Mouse (Mus musculus): ENCODE results near the gene Apoc4. TPM values are rescaled to one million over a fixed set of nuclear protein-coding genes. Genes with fewer than 3 reads are reported as not detected.

Gene Apoc4
- total RNA-seq, 2 experiments from 2014 or later = not detected

DNA sequence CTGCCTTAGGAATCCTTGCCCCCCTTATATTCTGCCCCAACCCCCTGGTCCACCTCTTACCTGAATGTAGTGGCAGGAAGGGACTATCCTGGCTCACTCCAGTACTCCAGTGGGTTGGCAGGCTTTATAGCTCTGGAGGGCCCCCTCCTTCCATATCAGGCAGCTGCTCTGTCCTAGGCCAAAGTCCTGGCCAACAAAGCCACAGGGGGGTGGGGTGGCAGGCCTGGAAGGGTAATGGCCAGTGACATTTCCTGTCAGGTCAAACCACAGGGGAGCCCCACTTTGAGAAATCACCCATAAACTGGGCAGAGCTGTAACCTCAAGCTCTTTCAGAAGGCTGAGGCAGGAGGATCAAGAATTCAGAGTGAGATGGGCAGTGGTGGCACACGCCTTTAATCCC, 4.6 kb downstream of the Apoc4 start:
- DNase-seq = no peak

DNA sequence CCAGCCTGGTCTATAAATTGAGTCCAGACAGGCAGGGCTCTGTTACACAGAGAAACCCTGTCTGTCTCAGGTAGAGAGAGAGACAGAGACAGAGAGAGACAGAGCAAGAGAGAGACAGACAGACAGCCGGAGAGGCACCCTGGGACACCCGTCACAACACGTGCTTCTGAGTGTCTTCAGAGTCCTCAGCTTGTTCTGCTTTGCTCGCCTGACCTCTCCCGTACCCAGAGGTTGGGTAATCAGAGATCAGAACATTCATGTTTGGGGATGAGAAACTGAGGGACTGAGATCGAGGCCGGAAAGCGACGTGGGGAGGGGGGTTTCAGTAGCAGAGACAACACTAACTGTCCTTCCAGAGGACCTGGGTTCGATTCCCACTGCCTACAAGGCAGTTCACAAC, 5.5 kb downstream of the Apoc4 start:
- DNase-seq = no peak

- no peak for DNase-seq
Measured at GRCm38 (mm10) chr7:19673083-19673699, 8.1 kb downstream of the Apoc4 start.

- DNase-seq = no peak
Measured at GRCm38 (mm10) chr7:19671511-19671910, 9.8 kb downstream of the Apoc4 start.

DNA sequence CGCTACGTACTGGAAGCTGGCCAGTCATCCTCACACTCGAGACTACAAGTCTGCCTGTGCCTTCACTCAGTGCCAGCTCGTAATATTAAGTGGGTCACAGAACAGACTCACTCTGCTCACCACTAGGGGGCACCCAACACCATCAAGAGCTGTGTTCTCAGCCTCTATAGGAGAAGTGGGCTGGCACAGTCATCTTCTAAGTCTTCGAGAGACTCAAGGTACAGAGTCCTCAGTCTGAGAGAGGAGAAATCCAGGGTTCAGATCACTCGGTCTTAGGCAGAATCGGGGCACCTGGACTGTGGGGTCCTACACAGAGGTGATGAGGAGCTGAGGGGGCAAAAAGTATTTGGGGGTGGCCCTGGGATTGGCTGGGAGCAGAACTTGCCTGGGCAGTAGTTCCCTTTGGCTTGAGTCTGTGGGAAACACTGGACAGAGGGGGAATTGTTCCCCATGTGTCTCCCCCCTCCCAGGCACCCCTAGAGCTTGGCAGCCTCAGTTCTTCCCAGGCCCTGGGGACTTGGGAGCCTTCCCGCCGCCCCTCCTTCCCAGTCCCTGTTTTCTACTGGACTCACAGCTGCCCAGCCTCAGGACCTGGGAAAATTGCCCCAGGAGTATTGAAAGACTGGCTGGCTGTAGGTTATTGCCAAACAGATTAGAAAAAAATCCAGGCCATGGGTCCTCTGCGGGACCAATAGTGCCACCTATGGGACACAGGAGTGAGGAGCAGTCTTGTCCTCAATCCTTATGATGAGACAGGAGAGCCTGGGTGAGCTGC, 12.1 kb downstream of the Apoc4 start:
- peak; percentile 95 for DNase-seq

DNA sequence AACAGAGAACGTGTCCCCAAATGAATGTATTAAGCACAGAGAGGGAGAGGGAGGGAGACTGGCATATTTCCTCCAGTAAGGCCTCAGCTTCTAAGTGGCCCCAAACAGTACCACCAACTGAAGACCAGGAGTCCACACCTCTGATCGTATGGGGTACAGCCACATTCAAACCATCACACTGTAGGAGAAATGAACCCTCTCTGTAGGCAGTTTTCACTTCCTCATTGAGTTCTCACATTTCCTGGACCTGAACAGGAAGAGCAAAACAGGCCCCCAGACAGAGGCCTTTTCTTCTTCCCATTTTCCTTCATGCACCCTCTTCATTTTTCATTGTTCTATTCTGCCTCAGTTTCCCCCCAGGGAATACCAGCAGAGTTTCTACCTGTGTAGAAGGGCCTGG, 13.8 kb downstream of the Apoc4 start:
- no peak for DNase-seq

- DNase-seq = no peak
Measured at GRCm38 (mm10) chr7:19666750-19667149, 14.5 kb downstream of the Apoc4 start.

DNA sequence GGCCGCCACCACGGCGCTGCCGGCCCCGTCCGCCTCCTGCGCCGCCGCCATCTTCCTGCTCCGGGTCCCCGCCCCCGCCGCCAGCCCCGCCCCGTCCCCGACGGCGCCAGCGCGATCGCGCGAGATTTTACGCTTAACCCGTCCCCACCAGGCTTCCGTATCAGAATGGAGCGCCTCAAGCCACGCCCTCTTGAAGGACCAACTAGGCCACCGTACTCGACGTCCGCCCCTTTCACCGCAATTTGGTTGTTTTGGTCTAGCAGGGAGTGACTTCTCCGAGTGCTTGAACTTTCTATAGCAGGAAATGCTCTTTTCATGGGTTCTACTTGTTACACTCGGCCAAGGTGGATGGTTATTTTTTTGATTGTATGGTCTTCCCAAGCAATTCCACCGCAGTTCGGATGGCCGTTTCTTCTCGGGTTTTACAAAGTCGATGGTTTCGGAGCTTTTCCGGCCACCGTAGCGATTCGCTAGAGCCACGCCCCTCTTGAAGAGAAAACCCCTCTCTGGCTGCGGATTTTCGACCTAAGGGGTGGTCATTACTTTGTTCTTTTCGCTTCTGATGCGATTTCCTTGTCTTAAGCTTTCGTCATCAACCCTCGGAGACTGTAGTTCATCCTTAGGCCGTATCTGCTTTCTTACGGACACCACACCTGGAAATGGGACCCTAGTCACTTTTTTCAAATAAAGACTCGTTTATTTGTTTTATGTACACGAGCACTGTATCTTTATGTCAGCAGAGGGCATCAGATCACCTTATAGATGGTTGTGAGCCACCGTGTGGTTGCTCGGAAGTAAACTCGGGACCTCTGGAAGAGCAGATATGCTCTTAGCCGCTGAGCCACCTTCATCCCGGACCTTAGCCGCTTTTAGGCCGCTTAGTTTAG, 16.1 kb downstream of the Apoc4 start, which contains the start of gene Clptm1:
TSS of gene Clptm1 (minus strand) at position 79 of the 887 bp plus-strand sequence.
- peak; percentile 98 to 99 for DNase-seq

DNA sequence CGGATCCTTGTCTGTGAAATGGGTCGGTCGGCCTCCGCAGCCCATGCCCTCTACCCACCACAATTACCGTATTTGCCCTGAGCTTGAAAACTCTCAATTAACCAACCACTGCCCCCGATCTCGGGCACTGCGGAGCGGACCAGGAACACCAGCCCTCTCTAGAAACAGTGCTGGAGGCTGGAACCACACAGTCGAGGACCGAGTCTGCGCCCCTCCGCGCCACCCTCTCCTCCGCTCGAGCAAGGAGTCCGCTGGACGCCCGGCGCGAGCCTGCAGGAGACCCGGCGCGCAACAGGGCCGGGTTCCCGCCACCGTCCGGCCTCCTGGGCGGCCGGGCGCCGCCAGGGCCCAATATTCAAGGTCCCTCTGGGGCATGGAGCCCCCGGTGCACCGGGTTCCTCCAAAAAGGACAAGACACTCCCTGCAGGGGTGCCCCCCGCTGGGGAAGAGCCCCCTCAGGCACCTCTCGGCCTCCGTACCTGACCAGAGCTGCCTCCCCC, 16.8 kb downstream of the Apoc4 start:
- no peak for DNase-seq

- DNase-seq = no peak
Measured at GRCm38 (mm10) chr7:19663940-19664339, 17.3 kb downstream of the Apoc4 start.

DNA sequence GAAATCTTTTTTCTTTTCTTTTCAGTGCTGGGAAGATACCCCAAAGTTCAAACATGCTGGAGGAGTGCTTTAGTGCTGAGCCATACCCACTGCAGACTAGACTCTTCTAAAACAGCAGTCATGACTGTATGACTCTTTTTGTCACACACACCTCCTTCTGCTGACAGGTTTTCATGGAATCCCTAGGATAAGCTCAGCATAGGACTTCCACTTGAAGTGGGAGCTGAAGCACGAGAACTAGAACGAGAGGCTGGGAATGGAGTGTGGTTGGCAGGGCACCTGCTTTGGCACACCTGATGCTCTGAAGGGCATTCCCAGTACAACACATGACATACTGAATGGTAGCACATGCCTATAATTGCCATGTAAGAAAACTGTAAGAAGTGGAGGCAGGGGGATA, 28.7 kb downstream of the Apoc4 start:
- peak; percentile 78 to 84 for DNase-seq

- DNase-seq = no peak
Measured at GRCm38 (mm10) chr7:19651063-19651786, 30.1 kb downstream of the Apoc4 start.

GRCm38 (mm10) chr7:19641223-19641622, 40.1 kb downstream of the Apoc4 start:
- no peak for DNase-seq

- no peak for DNase-seq
Measured at GRCm38 (mm10) chr7:19635074-19635827, 46.0 kb downstream of the Apoc4 start.

- no peak for DNase-seq
Measured at GRCm38 (mm10) chr7:19634591-19634990, 46.7 kb downstream of the Apoc4 start.

- no peak for DNase-seq
Measured at GRCm38 (mm10) chr7:19633855-19634254, 47.4 kb downstream of the Apoc4 start.

DNA sequence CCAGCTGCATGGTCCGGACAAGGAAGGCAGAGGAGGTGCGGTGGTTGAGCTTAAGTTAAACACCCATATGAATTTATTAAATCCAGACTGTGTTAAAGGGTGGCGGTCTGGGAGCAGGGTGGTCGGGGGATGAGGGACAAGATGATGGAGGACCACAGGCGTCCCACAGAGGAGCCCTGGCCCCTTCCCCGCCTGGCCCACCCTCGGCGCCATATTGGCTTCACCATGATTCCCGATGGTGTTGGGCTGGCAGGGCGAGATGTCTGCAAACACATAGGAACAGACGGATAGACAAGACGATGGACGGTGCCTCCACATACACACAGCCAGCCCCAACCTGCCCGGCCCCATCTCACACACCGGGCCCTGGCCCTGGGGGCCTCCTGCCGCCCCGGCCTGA, 48.1 kb downstream of the Apoc4 start:
- no peak for DNase-seq

DNA sequence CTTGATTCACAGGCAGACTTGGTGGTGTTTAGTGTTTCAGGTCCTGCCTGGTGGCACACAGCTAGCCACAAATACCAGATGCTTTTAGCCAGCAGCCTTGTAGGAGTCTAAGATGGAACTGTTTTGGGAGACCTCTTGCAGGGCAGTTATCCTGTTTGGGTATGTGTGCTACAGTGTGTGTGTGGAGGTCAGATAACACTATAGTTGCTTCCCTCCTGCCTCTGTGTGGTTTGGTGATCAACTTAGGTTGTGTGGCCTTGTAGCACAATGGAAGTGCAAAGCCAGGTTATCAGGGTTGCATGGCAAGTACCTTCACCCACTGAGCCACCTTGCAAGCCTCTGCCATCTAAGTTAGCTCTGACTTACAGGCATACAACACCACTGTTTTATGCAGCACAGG, 48.6 kb downstream of the Apoc4 start:
- no peak for DNase-seq

- DNase-seq = no peak
Measured at GRCm38 (mm10) chr7:19632275-19632674, 49.0 kb downstream of the Apoc4 start.

GRCm38 (mm10) chr7:19629361-19629734, 51.9 kb downstream of the Apoc4 start, which contains the start of gene Relb:
Gene Relb (minus strand): TSS chr7:19629438.
- peak; percentile 93 to 94 for DNase-seq
